Mouse (Mus musculus): ENCODE measurements around the gene Treml1. TPM values are rescaled to one million over a fixed set of nuclear protein-coding genes. Genes with fewer than 3 reads are reported as not detected.

Treml1 gene
- total and polyA plus RNA-seq, 3 experiments = not detected

DNA sequence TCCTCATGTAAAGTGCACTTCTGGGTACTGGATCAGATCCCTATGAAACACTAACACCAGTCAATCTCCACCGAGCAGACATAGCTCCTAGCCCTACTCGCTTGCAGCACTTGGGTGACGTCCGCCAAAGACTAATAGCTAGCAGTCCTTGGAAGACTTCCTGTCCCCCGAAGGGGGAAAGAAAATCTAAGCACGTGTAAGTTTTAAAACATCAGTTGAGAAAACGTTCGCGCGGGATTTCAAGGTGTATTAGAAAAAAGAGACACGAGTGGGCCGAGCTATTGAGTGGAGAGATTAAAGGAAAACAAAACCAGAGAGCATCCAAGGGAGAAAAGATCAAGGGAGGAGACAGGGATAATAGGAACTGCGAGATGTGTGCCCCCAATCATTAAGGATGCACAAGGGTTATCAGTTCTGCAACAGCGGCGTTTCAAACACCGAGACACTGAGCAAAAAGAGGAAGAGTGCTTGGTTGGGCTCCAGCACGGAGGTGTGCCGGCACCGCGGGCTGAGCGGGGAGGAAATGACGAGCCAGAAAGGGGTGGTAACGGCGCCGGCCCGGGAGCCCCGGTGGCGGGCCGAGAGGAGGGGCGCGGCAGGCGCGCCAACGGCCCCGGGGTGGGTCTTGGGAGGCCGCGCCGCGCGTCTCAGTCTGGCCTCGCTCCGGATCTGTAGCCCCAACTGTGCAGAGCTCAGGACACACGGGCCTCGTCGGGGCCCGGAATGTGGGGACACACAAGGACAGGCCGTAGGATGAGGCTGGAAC, 49.0 kb downstream of the Treml1 start (continued):
- TF ChIP-seq KAT2A (IDR thresholded peaks at IDR 0.05; ENCODE audit: insufficient replicate concordance, low read length) = 0 out of 2 replicates have a peak, but pooled peaks have one; percentile 52
- TF ChIP-seq ZNF384 (IDR thresholded peaks at IDR 0.05; ENCODE audit: low read depth, low read length) = 0 out of 2 replicates have a peak, but pooled peaks have one; percentile 16
- TF ChIP-seq UBTF (IDR thresholded peaks at IDR 0.05; ENCODE audit: low read depth, low read length) = peak; percentile 69; the same call in 1 of the 2 replicates
- TF ChIP-seq HCFC1 (IDR thresholded peaks at IDR 0.05; ENCODE audit: low read depth, low read length) = peak; percentile 45; the same call in 1 of the 2 replicates
- 0 out of 2 replicates have a peak, but pooled peaks have one; percentile 32 for TF ChIP-seq MAZ (IDR thresholded peaks at IDR 0.05; ENCODE audit: low read depth, low read length)
- no peak for TF ChIP-seq USF2 (conservative IDR thresholded peaks at IDR 0.05; ENCODE audit: low read depth, low read length)
- TF ChIP-seq IRF4 (IDR thresholded peaks at IDR 0.05; ENCODE audit: low read depth, low read length) = no peak
- TF ChIP-seq ELF1 (IDR thresholded peaks at IDR 0.05; ENCODE audit: low read depth, low read length) = peak; percentile 68

DNA sequence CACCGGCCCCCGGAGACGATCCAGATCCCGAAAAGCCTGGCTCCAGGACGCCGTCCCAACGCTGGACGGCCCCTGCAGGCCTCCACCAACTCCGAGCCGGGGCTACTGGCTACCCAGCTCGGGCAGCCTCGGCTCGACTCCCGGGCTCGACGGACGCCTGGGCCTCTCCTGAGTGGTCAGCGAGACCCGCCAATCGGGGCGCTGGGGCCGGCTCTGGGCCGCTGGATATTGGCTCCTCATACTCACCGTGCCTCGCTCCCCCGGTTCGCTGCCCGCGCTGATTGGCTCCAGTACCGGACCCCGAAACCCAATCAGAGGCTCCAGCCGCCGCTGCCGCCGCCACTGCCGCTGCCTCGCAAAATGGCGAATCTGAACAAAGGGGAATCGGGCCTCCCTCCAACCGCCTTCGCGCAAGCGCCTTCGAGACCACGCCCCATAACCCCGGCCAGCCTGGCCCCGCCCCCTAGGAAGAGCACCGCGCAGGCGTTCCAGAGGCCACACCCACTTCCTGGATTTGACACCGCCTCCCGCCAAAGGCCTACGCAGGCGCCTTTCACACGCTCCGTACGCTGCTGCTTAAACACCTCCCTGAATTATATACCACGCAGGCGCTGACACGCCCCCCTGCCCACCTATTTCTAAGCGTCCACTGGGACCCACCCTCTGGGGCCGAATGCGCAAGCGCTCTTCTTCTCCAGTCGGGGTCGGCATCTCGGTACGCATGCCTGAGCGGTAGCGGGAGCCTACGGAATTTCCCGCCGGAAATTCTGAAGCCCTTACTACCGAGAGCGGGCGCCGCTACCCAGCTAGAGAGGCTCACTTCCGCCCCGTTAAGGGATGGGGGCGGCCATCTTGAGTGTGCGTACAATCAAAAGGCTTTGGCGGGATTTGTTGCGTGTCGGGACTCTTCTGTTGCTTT, 49.9 kb downstream of the Treml1 start, which contains the start of the genes Nfya and Oard1:
Gene Nfya (minus strand): TSS at position 527 of the 919 bp plus-strand sequence.
Gene Oard1 (plus strand): TSS at position 635 of the 919 bp plus-strand sequence.
- H3K9ac ChIP-seq (ENCODE audit: insufficient read depth, low read depth) = peak within 1 kb of the TSS; percentile 97
- peaks cover 50% of the 10 kb centered on the region for H3K79me2 ChIP-seq (replicated peaks; ENCODE audit: control insufficient read depth, extremely low read depth, insufficient read depth, poor library complexity, severe bottlenecking)
- H3K27me3 ChIP-seq (replicated peaks) = no peaks in the 10 kb centered on the region
- H3K27ac ChIP-seq (ENCODE audit: insufficient read depth, low read depth) = peak within 1 kb of the TSS; percentile 97
- in situ Hi-C loops (cut with MboI; ENCODE audit: low pct_ligation_motif_present, low pct_unique_long_range_greater_than_20kb, low sequenced_read_pairs) (no loop called here), dilution Hi-C loops (cut with MboI; ENCODE audit: extremely low pct_ligation_motif_present, extremely low pct_unique_long_range_greater_than_20kb, low sequenced_read_pairs) (no loop called here)
- H3K4me2 ChIP-seq (ENCODE audit: insufficient read depth, low read depth, poor library complexity, severe bottlenecking) = peak within 1 kb of the TSS; percentile 96
- H3K9me3 ChIP-seq (replicated peaks; ENCODE audit: low read length) = no peaks in the 10 kb centered on the region
- peaks cover 13 to 52% of the 10 kb centered on the region in 2 experiments for H3K36me3 ChIP-seq (replicated peaks in 1 of 2; ENCODE audit: control insufficient read depth in 1 of 2, insufficient read depth in 1 of 2, low read length in 1 of 2)
- H3K4me1 ChIP-seq (ENCODE audit: control insufficient read depth in 1 of 2, insufficient read depth in 2 of 2) = peaks cover 10 to 49% of the 10 kb centered on the region in 2 experiments
- peak within 1 kb of the TSS; percentile 86 to 97 (median 93) for H3K4me3 ChIP-seq (replicated peaks in 1 of 3; ENCODE audit: low read depth in 2 of 3, low read length in 2 of 3, poor library complexity in 1 of 3)
- DNase-seq (ENCODE audit: extremely low read depth) = peak; percentile 100
- TF ChIP-seq NRF1 (IDR thresholded peaks at IDR 0.05; ENCODE audit: low read depth, low read length) = peak; percentile 93
- peak; percentile 91; the same call in 1 of the 2 replicates for TF ChIP-seq UBTF (IDR thresholded peaks at IDR 0.05; ENCODE audit: low read depth, low read length)
- peak; percentile 94 for TF ChIP-seq E2F4 (IDR thresholded peaks at IDR 0.05; ENCODE audit: insufficient replicate concordance, low read depth, low read length)
- TF ChIP-seq CTCF (conservative IDR thresholded peaks at IDR 0.05 in 1 of 2, IDR thresholded peaks at IDR 0.05 in 1 of 2; ENCODE audit: low read depth in 2 of 2, low read length in 2 of 2) = no peak
- no peak for TF ChIP-seq USF1 (IDR thresholded peaks at IDR 0.05; ENCODE audit: low read depth, low read length)
- TF ChIP-seq MAZ (IDR thresholded peaks at IDR 0.05; ENCODE audit: low read depth, low read length) = no peak; the same call in 1 of the 2 replicates
- no peak for TF ChIP-seq ZKSCAN1 (IDR thresholded peaks at IDR 0.05; ENCODE audit: borderline replicate concordance, low read depth, low read length)
- TF ChIP-seq USF2 (conservative IDR thresholded peaks at IDR 0.05; ENCODE audit: low read depth, low read length) = no peak
- TF ChIP-seq MEF2A (IDR thresholded peaks at IDR 0.05; ENCODE audit: borderline replicate concordance, low read depth, low read length) = peak; percentile 81; the same call in 1 of the 2 replicates
- TF ChIP-seq JUND (conservative IDR thresholded peaks at IDR 0.05; ENCODE audit: low read depth, low read length) = no peak
- TF ChIP-seq IRF4 (IDR thresholded peaks at IDR 0.05; ENCODE audit: low read depth, low read length) = peak; percentile 72
- TF ChIP-seq PAX5 (IDR thresholded peaks at IDR 0.05; ENCODE audit: low read length) = no peak
- TF ChIP-seq MYC (IDR thresholded peaks at IDR 0.05; ENCODE audit: low read depth, low read length) = peak; percentile 83; the same call in 1 of the 2 replicates
- TF ChIP-seq CHD1 (IDR thresholded peaks at IDR 0.05; ENCODE audit: low read depth, low read length) = no peak
- no peak for TF ChIP-seq MAFK (IDR thresholded peaks at IDR 0.05; ENCODE audit: insufficient replicate concordance, low read length)
- TF ChIP-seq SMC3 (IDR thresholded peaks at IDR 0.05; ENCODE audit: low read depth, low read length) = no peak
- TF ChIP-seq POLR2AphosphoS2 (IDR thresholded peaks at IDR 0.05; ENCODE audit: low read depth, low read length) = peak; percentile 12
- peak; percentile 36 for TF ChIP-seq TCF12 (IDR thresholded peaks at IDR 0.05; ENCODE audit: low read depth, low read length)
- TF ChIP-seq EP300 (IDR thresholded peaks at IDR 0.05; ENCODE audit: low read length) = no peak
- no peak for TF ChIP-seq GABPA (IDR thresholded peaks at IDR 0.05; ENCODE audit: insufficient replicate concordance, low read depth, low read length)
- peak; percentile 90 for TF ChIP-seq HCFC1 (IDR thresholded peaks at IDR 0.05; ENCODE audit: low read depth, low read length)
- peak; percentile 73 for TF ChIP-seq POLR2A (IDR thresholded peaks at IDR 0.05; ENCODE audit: low read depth, low read length)
- no peak for TF ChIP-seq RAD21 (IDR thresholded peaks at IDR 0.05; ENCODE audit: low read depth, low read length)
- peak; percentile 64 for TF ChIP-seq TBP (conservative IDR thresholded peaks at IDR 0.05; ENCODE audit: low read depth, low read length)
- TF ChIP-seq SIN3A (IDR thresholded peaks at IDR 0.05; ENCODE audit: low read length) = peak; percentile 84; the same call in 1 of the 2 replicates
- no peak; the same call in 1 of the 2 replicates for TF ChIP-seq ZMIZ1 (IDR thresholded peaks at IDR 0.05; ENCODE audit: low read depth, low read length)
- no peak for TF ChIP-seq RCOR1 (conservative IDR thresholded peaks at IDR 0.05; ENCODE audit: low read depth, low read length)
- TF ChIP-seq BHLHE40 (IDR thresholded peaks at IDR 0.05; ENCODE audit: low read depth, low read length) = no peak
- TF ChIP-seq MXI1 (IDR thresholded peaks at IDR 0.05; ENCODE audit: low read depth, low read length) = peak; percentile 55; the same call in 1 of the 2 replicates

Measured in CH12.LX (cell line).